Mouse (Mus musculus) E14TG2a.4 (cell line): ENCODE measurements around the gene Ucn3.

Experiments
- CTCF ChIP-seq: conservative IDR thresholded peaks from 2 replicates; pipeline ENCODE4 v1.5.1; 2014; ENCODE audit warnings: low read length
- NANOG ChIP-seq: IDR thresholded peaks from 2 replicates; pipeline ENCODE4 v1.6.1; 2014; ENCODE audit warnings: borderline replicate concordance, low read length, mixed read lengths
- POU5F1 ChIP-seq: IDR thresholded peaks from 2 replicates; pipeline ENCODE4 v1.6.1; 2014; ENCODE audit warnings: low read length, borderline replicate concordance

DNA sequence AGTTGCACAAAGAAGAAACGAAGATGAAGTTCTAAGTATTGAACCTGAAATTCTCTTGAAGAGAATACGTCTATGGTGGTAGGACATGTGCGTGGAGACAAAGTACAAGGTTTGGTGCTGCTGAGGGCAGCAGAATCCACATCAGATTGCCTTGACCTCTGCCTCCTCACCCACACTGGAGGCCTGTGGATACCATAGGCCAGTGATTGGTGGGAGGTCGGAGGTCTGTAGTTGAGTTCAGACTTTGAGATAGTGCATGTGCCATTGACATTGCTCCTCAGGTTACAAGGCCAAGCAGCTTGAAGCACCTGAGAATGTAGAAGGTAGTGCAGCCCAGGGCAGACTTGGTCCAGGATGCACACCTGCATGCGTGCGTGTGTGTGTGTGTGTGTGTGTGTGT is 19.1 kb downstream of the Ucn3 start:
- TF ChIP-seq POU5F1, result no peak
- TF ChIP-seq CTCF, result no peak
- TF ChIP-seq NANOG, result no peak
